Comparison of ENCODE assay signal across 28 mouse cellular contexts in genomic region chr11:115892213-115892612, GRCm38 (mm10). TPM values are rescaled to one million over a fixed set of nuclear protein-coding genes. Genes with fewer than 3 reads are reported as not detected.
A peak's percentile ranks its signal among the peaks of the same experiment; 100 is the strongest.
DNase-seq lines count a peak whose midpoint lies in the region; ATAC-seq lines count a peak whose summit lies in the region.
"Had no signal": no experiment of that assay in that cellular context is flagged by ENCODE, and none has a peak within 500 bp of the region (broad histone marks: within the 10 kb centered on the region; RNA-seq: fewer than 3 reads in every experiment).

No protein-coding gene starts in this region.

- DNase-seq in heart, embryonic 10.5 days (ENCODE audit: low spot score), result no peak
- no peak for DNase-seq in heart, adult 18-20 months
- no peak for DNase-seq in liver, embryonic 13.5 days
- no peak for DNase-seq in left cerebral cortex, postnatal 10 days (ENCODE audit: extremely low spot score in 1 of 2, low spot score in 2 of 2)
- DNase-seq in urinary bladder, postnatal 4 days (ENCODE audit: low spot score in 2 of 2), result no peak
- DNase-seq: adrenal gland, postnatal 10 days; adrenal gland, postnatal 36 days; cerebellum, adult 18-20 months; cerebellum, adult 9-10 months; cerebellum, postnatal 14 days; gastrocnemius, postnatal 10 days; gastrocnemius, postnatal 36 days; heart, postnatal 10 days; heart, postnatal 36 days had no signal

- intact Hi-C loops in left cerebral cortex, postnatal 10 days (cut with DNase I), result no loop called here

- no peaks in the 10 kb centered on the region for H3K27me3 ChIP-seq in heart, embryonic 10.5 days (ENCODE audit: insufficient read depth, poor library complexity, severe bottlenecking)
- no peaks in the 10 kb centered on the region for H3K27me3 ChIP-seq in liver, embryonic 13.5 days
- peaks cover 8% of the 10 kb centered on the region for H3K27me3 ChIP-seq in liver, embryonic 12.5 days (replicated peaks)
- no peaks in the 10 kb centered on the region for H3K27me3 ChIP-seq in liver, embryonic 16.5 days (ENCODE audit: control insufficient read depth, insufficient read depth, low read depth, low read length)
- H3K27me3 ChIP-seq: forebrain, embryonic 13.5 days; heart, embryonic 12.5 days; heart, embryonic 15.5 days; hindbrain, embryonic 13.5 days; Patski had no signal

- H3K4me1 ChIP-seq in heart, embryonic 10.5 days, result peaks cover 47% of the 10 kb centered on the region
- peaks cover 10% of the 10 kb centered on the region; the same call in 1 of the 2 replicates for H3K4me1 ChIP-seq in liver, embryonic 13.5 days (replicated peaks)
- peaks cover 7% of the 10 kb centered on the region for H3K4me1 ChIP-seq in liver, embryonic 12.5 days
- no peaks in the 10 kb centered on the region; the same call in 1 of the 2 replicates for H3K4me1 ChIP-seq in liver, embryonic 16.5 days (ENCODE audit: control insufficient read depth, low read depth, low read length)
- H3K4me1 ChIP-seq: forebrain, embryonic 10.5 days; forebrain, embryonic 13.5 days; hindbrain, embryonic 13.5 days had no signal

- H3K9me3 ChIP-seq in heart, embryonic 10.5 days, result no peaks in the 10 kb centered on the region
- no peaks in the 10 kb centered on the region for H3K9me3 ChIP-seq in liver, embryonic 13.5 days (replicated peaks)
- H3K9me3 ChIP-seq in liver, embryonic 12.5 days (replicated peaks), result no peaks in the 10 kb centered on the region
- H3K9me3 ChIP-seq in liver, embryonic 16.5 days (replicated peaks; ENCODE audit: control insufficient read depth, low read length), result no peaks in the 10 kb centered on the region
- H3K9me3 ChIP-seq: forebrain, embryonic 10.5 days; forebrain, embryonic 13.5 days; G1E; heart, embryonic 12.5 days; heart, embryonic 15.5 days; hindbrain, embryonic 10.5 days; hindbrain, embryonic 13.5 days had no signal

- ATAC-seq in liver, embryonic 13.5 days (ENCODE audit: low read depth), result 0 out of 2 replicates have a peak, but pooled peaks have one; percentile 12
- ATAC-seq in liver, embryonic 12.5 days, result no peak
- ATAC-seq in liver, embryonic 16.5 days (ENCODE audit: low read depth), result peak; percentile 31
- ATAC-seq: forebrain, embryonic 13.5 days; forebrain, embryonic 16.5 days; Patski had no signal

- H3K4me3 ChIP-seq in heart, embryonic 10.5 days, result no peak overlapping the region
- H3K4me3 ChIP-seq in liver, embryonic 13.5 days (replicated peaks), result no peak overlapping the region
- no peak overlapping the region for H3K4me3 ChIP-seq in liver, embryonic 12.5 days
- H3K4me3 ChIP-seq in liver, embryonic 16.5 days (ENCODE audit: low read depth, low read length), result no peak overlapping the region
- H3K4me3 ChIP-seq: forebrain, embryonic 10.5 days; forebrain, embryonic 13.5 days; heart, embryonic 12.5 days; heart, embryonic 15.5 days; hindbrain, embryonic 10.5 days; hindbrain, embryonic 13.5 days had no signal

- H3K9ac ChIP-seq in liver, embryonic 13.5 days, result no peak overlapping the region
- no peak overlapping the region for H3K9ac ChIP-seq in liver, embryonic 12.5 days
- H3K9ac ChIP-seq in liver, embryonic 16.5 days (ENCODE audit: low read depth, low read length), result no peak overlapping the region
- H3K9ac ChIP-seq: forebrain, embryonic 13.5 days; heart, embryonic 12.5 days; heart, embryonic 15.5 days; hindbrain, embryonic 13.5 days had no signal

- no peak overlapping the region for H3K4me2 ChIP-seq in liver, embryonic 13.5 days
- H3K4me2 ChIP-seq in liver, embryonic 12.5 days, result no peak overlapping the region
- no peak overlapping the region for H3K4me2 ChIP-seq in liver, embryonic 16.5 days (ENCODE audit: low read depth, low read length)
- H3K4me2 ChIP-seq: forebrain, embryonic 13.5 days; heart, embryonic 12.5 days; heart, embryonic 15.5 days; hindbrain, embryonic 13.5 days had no signal

- peaks cover 51% of the 10 kb centered on the region for H3K36me3 ChIP-seq in heart, embryonic 10.5 days
- peaks cover 42% of the 10 kb centered on the region for H3K36me3 ChIP-seq in liver, embryonic 13.5 days
- peaks cover 51% of the 10 kb centered on the region for H3K36me3 ChIP-seq in liver, embryonic 12.5 days
- H3K36me3 ChIP-seq in liver, embryonic 16.5 days (ENCODE audit: control insufficient read depth, insufficient read depth), result no peaks in the 10 kb centered on the region

- 41% methylated on average over 6 of the region's 6 CpGs for WGBS in heart, embryonic 10.5 days
- WGBS in liver, embryonic 13.5 days (ENCODE audit: insufficient replicate concordance), result 69% methylated on average over 6 of the region's 6 CpGs
- WGBS in liver, embryonic 12.5 days (ENCODE audit: insufficient replicate concordance), result 63% methylated on average over 6 of the region's 6 CpGs
- WGBS in liver, embryonic 16.5 days (ENCODE audit: insufficient replicate concordance), result 62% methylated on average over 6 of the region's 6 CpGs

- H3K27ac ChIP-seq in heart, embryonic 10.5 days, result 0 out of 2 replicates have a peak overlapping the region, but pooled peaks have one; percentile 17
- no peak overlapping the region for H3K27ac ChIP-seq in liver, embryonic 13.5 days
- no peak overlapping the region for H3K27ac ChIP-seq in liver, embryonic 12.5 days
- H3K27ac ChIP-seq in liver, embryonic 16.5 days (ENCODE audit: low read length), result no peak overlapping the region
- H3K27ac ChIP-seq: forebrain, embryonic 10.5 days; forebrain, embryonic 13.5 days; heart, embryonic 15.5 days; hindbrain, embryonic 10.5 days; hindbrain, embryonic 13.5 days had no signal

RNA-seq across cellular contexts. Expression of gene Smim5, which starts 7.6 kb away (rescaled TPM):
- 13.7 and 17.9 TPM in 2 replicates for polyA plus RNA-seq in heart, embryonic 10.5 days (2016; fragmentation: Nextera tagmentation; extraction: Ambion mirVana)
- total RNA-seq in heart, adult 18-20 months (2021), result 1 to 10 TPM; 8.2 to 8.8 TPM
- polyA plus RNA-seq in liver, embryonic 13.5 days (2015; fragmentation: Nextera tagmentation; extraction: Ambion mirVana), result 39.0 and 42.3 TPM in 2 replicates
- 47.5 and 48.9 TPM in 2 replicates for polyA plus RNA-seq in liver, embryonic 12.5 days (2016; fragmentation: Nextera tagmentation; extraction: Ambion mirVana)
- 29.5 and 30.1 TPM in 2 replicates for polyA plus RNA-seq in liver, embryonic 16.5 days (2015; fragmentation: Nextera tagmentation; extraction: Ambion mirVana)
- under 1 TPM in 1 of 2 experiments, not detected in 1; 0.41 TPM for total RNA-seq in left cerebral cortex, postnatal 10 days (2021)

RNA-seq across cellular contexts. Expression of gene Smim6, which starts 19.6 kb away (rescaled TPM):
- polyA plus RNA-seq in heart, embryonic 10.5 days (2016; fragmentation: Nextera tagmentation; extraction: Ambion mirVana), result 1.6 and 1.7 TPM in 2 replicates
- total RNA-seq in heart, adult 18-20 months (2021), result not detected
- 3.0 and 3.2 TPM in 2 replicates for polyA plus RNA-seq in liver, embryonic 13.5 days (2015; fragmentation: Nextera tagmentation; extraction: Ambion mirVana)
- 3.1 and 3.7 TPM in 2 replicates for polyA plus RNA-seq in liver, embryonic 12.5 days (2016; fragmentation: Nextera tagmentation; extraction: Ambion mirVana)
- polyA plus RNA-seq in liver, embryonic 16.5 days (2015; fragmentation: Nextera tagmentation; extraction: Ambion mirVana), result 2.7 and 3.1 TPM in 2 replicates
- total RNA-seq in left cerebral cortex, postnatal 10 days (2021), result not detected
- total RNA-seq: adrenal gland, adult 18-20 months; adrenal gland, postnatal 36 days; gastrocnemius, adult 18-20 months; gastrocnemius, postnatal 10 days; gastrocnemius, postnatal 36 days; heart, adult 8-10 months had no signal
- polyA plus RNA-seq: G1E had no signal

RNA-seq across cellular contexts. Expression of gene Myo15b, which starts 34.0 kb away (rescaled TPM):
- polyA plus RNA-seq in heart, embryonic 10.5 days (2016; fragmentation: Nextera tagmentation; extraction: Ambion mirVana), result 0.23 and 0.31 TPM in 2 replicates
- not detected for total RNA-seq in heart, adult 18-20 months (2021)
- 0.36 and 0.46 TPM in 2 replicates for polyA plus RNA-seq in liver, embryonic 13.5 days (2015; fragmentation: Nextera tagmentation; extraction: Ambion mirVana)
- polyA plus RNA-seq in liver, embryonic 12.5 days (2016; fragmentation: Nextera tagmentation; extraction: Ambion mirVana), result 0.38 and 0.83 TPM in 2 replicates
- polyA plus RNA-seq in liver, embryonic 16.5 days (2015; fragmentation: Nextera tagmentation; extraction: Ambion mirVana), result 0.34 and 1.5 TPM in 2 replicates
- under 1 TPM; 0.17 to 0.93 TPM for total RNA-seq in left cerebral cortex, postnatal 10 days (2021)
- total RNA-seq: adrenal gland, adult 18-20 months; gastrocnemius, adult 18-20 months; gastrocnemius, postnatal 10 days; gastrocnemius, postnatal 36 days had no signal
- polyA plus RNA-seq: hindbrain, embryonic 13.5 days had no signal

RNA-seq across cellular contexts. Expression of gene Sap30bp, which starts 40.9 kb away (rescaled TPM):
- polyA plus RNA-seq in heart, embryonic 10.5 days (2016; fragmentation: Nextera tagmentation; extraction: Ambion mirVana), result 29.4 and 35.8 TPM in 2 replicates
- 10 to 100 TPM; 19.0 to 19.9 TPM for total RNA-seq in heart, adult 18-20 months (2021)
- 23.4 and 35.2 TPM in 2 replicates for polyA plus RNA-seq in liver, embryonic 13.5 days (2015; fragmentation: Nextera tagmentation; extraction: Ambion mirVana)
- polyA plus RNA-seq in liver, embryonic 12.5 days (2016; fragmentation: Nextera tagmentation; extraction: Ambion mirVana), result 23.1 and 24.5 TPM in 2 replicates
- 13.6 and 16.2 TPM in 2 replicates for polyA plus RNA-seq in liver, embryonic 16.5 days (2015; fragmentation: Nextera tagmentation; extraction: Ambion mirVana)
- 10 to 100 TPM; 55.3 to 60.9 TPM for total RNA-seq in left cerebral cortex, postnatal 10 days (2021)

RNA-seq across cellular contexts. Expression of gene Recql5, which starts 41.1 kb away (rescaled TPM):
- polyA plus RNA-seq in heart, embryonic 10.5 days (2016; fragmentation: Nextera tagmentation; extraction: Ambion mirVana), result 20.4 and 22.3 TPM in 2 replicates
- 1 to 10 TPM; 7.5 to 7.8 TPM for total RNA-seq in heart, adult 18-20 months (2021)
- polyA plus RNA-seq in liver, embryonic 13.5 days (2015; fragmentation: Nextera tagmentation; extraction: Ambion mirVana), result 9.9 and 10.2 TPM in 2 replicates
- polyA plus RNA-seq in liver, embryonic 12.5 days (2016; fragmentation: Nextera tagmentation; extraction: Ambion mirVana), result 14.9 and 17.6 TPM in 2 replicates
- 7.9 and 8.9 TPM in 2 replicates for polyA plus RNA-seq in liver, embryonic 16.5 days (2015; fragmentation: Nextera tagmentation; extraction: Ambion mirVana)
- 10 to 100 TPM; 17.1 to 20.9 TPM for total RNA-seq in left cerebral cortex, postnatal 10 days (2021)
